Mouse (Mus musculus) lung, adult 2 months (tissue): ENCODE data around the gene Abhd8.

ENCODE experiments used
- CTCF ChIP-seq: fragments of 200-500 bp; IDR thresholded peaks from 2 replicates; pipeline ENCODE4 v1.5.1; 2011; ENCODE audit warnings: mild to moderate bottlenecking, low read length, control low read depth; ENCODE audit not compliant: insufficient read depth
- POLR2A ChIP-seq: fragments of 200-500 bp; IDR thresholded peaks from 2 replicates; pipeline ENCODE4 v1.6.1; 2011; ENCODE audit warnings: low read depth, mild to moderate bottlenecking, control low read depth, low read length, borderline replicate concordance; ENCODE audit errors: extremely low read depth

DNA sequence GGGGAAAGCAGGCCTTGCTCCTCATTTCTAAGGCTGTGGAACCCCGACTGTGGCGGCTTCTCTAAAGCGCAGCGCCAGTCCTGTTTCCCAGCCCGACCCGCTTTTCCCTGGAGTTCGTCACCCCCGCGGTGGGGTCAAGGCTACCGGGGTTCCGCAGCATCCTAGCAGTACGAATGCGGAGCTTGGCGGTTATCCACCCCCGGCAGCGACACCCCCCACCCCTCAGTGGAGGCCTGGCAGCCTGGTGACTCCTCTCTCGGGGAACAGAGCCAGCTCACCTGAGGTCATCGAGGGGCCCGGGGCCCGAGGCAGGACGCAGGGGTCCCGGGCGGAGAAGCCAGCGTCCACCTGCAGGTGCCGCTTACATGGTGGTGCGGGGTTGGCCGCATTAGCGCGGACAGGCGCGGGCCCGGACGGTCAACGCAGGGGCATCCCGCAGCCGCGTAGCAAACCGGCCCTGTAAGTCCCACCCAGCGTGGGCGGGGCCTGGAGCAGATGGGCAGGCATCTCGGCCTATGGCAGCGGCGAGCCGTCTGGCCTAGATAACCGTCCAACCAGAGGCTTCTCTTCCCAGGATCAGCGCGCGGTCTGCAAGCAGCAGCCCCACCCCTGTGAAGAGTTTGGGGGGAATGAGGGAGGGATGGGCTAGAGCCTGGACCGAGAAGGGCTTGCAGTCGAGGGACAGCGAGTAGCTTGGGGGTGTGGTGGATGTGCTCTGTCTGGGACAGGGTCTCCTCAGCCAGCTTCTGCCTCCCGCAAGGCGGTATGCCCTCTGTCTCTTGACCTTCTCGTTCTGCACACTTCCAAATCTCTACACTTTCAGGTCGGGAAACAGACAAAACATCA is at the start of gene Abhd8:
- TF ChIP-seq CTCF (no peak), POLR2A (peak; percentile 53; the same call in 1 of the 2 replicates)
